In the genomic region with DNA sequence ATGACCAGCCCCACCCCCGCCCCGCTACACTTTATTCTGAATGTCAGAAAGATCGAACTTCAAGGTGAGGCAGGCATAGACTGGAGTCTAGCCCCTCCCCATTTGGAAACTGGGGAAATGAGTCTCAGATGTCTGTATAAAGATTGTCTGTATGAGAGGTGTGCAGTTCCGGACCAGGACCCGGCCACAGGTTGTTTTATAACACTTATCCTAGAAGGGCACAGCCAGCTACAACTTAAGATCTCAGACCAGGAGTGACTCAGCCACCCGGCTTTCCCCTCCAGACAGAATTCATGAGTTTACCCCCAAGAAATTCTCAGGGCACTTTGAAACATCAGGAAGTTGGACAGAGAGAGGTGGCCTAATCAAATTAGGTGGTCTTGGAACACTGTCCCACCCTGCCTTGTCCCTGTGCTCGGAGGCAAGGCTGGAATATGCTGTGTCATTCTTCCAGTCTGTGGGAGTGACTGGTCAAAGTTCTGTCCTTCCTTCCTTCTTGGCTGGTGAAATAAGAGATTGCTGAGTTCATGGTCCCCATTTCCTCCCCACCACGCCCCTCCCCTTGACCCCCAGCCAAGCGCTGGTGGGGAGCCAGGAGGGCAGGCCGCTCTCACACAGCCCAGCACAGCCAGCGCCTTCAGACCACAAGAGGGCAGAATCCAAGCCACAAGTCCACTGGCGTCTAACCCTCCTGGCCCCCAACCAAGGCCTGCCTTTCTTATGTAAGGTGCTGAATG, we compare ENCODE assay signal across 8 mouse cellular contexts. TPM values are rescaled to one million over a fixed set of nuclear protein-coding genes. Genes with fewer than 3 reads are reported as not detected.
A peak's percentile ranks its signal among the peaks of the same experiment; 100 is the strongest.
DNase-seq lines count a peak whose midpoint lies in the region; ATAC-seq lines count a peak whose summit lies in the region.

No protein-coding gene starts in this region.

- H3K36me3 ChIP-seq in forebrain, embryonic 11.5 days (ENCODE audit: control insufficient read depth, insufficient read depth, low read length) = no peaks in the 10 kb centered on the region
- H3K36me3 ChIP-seq in forebrain, embryonic 16.5 days (ENCODE audit: control insufficient read depth, insufficient read depth) = 0 out of 2 replicates have a peak, but pooled peaks cover 3% of the 10 kb centered on the region
- H3K36me3 ChIP-seq in splenic B cell, adult 2 months (ENCODE audit: control insufficient read depth, insufficient read depth, low read length, poor library complexity, severe bottlenecking) = no peaks in the 10 kb centered on the region; the same call in none of the 2 replicates

- H3K9ac ChIP-seq in forebrain, embryonic 11.5 days (ENCODE audit: low read length) = no peak overlapping the region
- H3K9ac ChIP-seq in forebrain, embryonic 16.5 days (replicated peaks; ENCODE audit: low read depth, low read length) = no peak overlapping the region

- no peak for ATAC-seq in forebrain, embryonic 11.5 days (replicated peaks; ENCODE audit: low FRiP score)
- no peak for ATAC-seq in forebrain, embryonic 16.5 days
- ATAC-seq in megakaryocyte-erythroid progenitor cell, adult 5-6 weeks (replicated peaks; ENCODE audit: low FRiP score, low TSS enrichment, poor library complexity, severe bottlenecking) = peak; percentile 82

- intact Hi-C loops in left cerebral cortex, postnatal 36 days (cut with DNase I) = no loop called here

- no peak overlapping the region for H3K27ac ChIP-seq in forebrain, embryonic 11.5 days (ENCODE audit: low read depth, low read length)
- H3K27ac ChIP-seq in forebrain, embryonic 16.5 days (ENCODE audit: low read length) = no peak overlapping the region

- no peak overlapping the region for H3K4me2 ChIP-seq in forebrain, embryonic 11.5 days (ENCODE audit: low read depth, low read length, severe bottlenecking)
- no peak overlapping the region for H3K4me2 ChIP-seq in forebrain, embryonic 16.5 days (ENCODE audit: low read length)

- H3K4me3 ChIP-seq in forebrain, embryonic 11.5 days (ENCODE audit: low read depth, low read length) = no peak overlapping the region
- H3K4me3 ChIP-seq in forebrain, embryonic 16.5 days (replicated peaks; ENCODE audit: low read length) = no peak overlapping the region

- no peaks in the 10 kb centered on the region for H3K27me3 ChIP-seq in forebrain, embryonic 11.5 days (ENCODE audit: control insufficient read depth, insufficient read depth, low read length)
- H3K27me3 ChIP-seq in forebrain, embryonic 16.5 days (replicated peaks; ENCODE audit: control insufficient read depth, insufficient read depth, low read length) = no peaks in the 10 kb centered on the region
- H3K27me3 ChIP-seq in splenic B cell, adult 2 months (ENCODE audit: control insufficient read depth, insufficient read depth, low read length, poor library complexity, severe bottlenecking) = no peaks in the 10 kb centered on the region

- H3K4me1 ChIP-seq in forebrain, embryonic 11.5 days (replicated peaks; ENCODE audit: control insufficient read depth, insufficient read depth, low read length) = no peaks in the 10 kb centered on the region
- H3K4me1 ChIP-seq in forebrain, embryonic 16.5 days (replicated peaks; ENCODE audit: control insufficient read depth, insufficient read depth, low read length) = no peaks in the 10 kb centered on the region

- WGBS in forebrain, embryonic 11.5 days = 64% methylated on average over 12 of the region's 12 CpGs
- WGBS in forebrain, embryonic 16.5 days = 66% methylated on average over 11 of the region's 12 CpGs

- DNase-seq in forebrain, embryonic 11.5 days (ENCODE audit: low spot score) = peak; percentile 60
- peak; percentile 61 to 77 for DNase-seq in cerebellum, adult 18-20 months
- peak; percentile 95 for DNase-seq in gastrocnemius, postnatal 10 days
- DNase-seq in kidney, adult 11 months = peak; percentile 98
- peak; percentile 51 to 65 for DNase-seq in left cerebral cortex, postnatal 36 days (ENCODE audit: low spot score in 2 of 2)
- DNase-seq in splenic B cell, adult 2 months (ENCODE audit: low read depth, low spot score) = peak; percentile 76

- no peaks in the 10 kb centered on the region for H3K9me3 ChIP-seq in forebrain, embryonic 11.5 days (ENCODE audit: control insufficient read depth, low read length)
- H3K9me3 ChIP-seq in forebrain, embryonic 16.5 days (ENCODE audit: control insufficient read depth, low read length) = no peaks in the 10 kb centered on the region

RNA-seq across cellular contexts. Expression of gene Aldh2, which starts 9.7 kb away (rescaled TPM):
- polyA plus RNA-seq in forebrain, embryonic 11.5 days (2014; fragmentation: Nextera tagmentation; extraction: Ambion mirVana) = 53.7 and 58.4 TPM in 2 replicates
- 99.2 and 102 TPM in 2 replicates for polyA plus RNA-seq in forebrain, embryonic 16.5 days (2015; fragmentation: Nextera tagmentation; extraction: Ambion mirVana)
- total RNA-seq in gastrocnemius, postnatal 10 days (2021) = 100 to 1,000 TPM; 117 to 123 TPM
- 100 to 1,000 TPM; 109 to 120 TPM for total RNA-seq in left cerebral cortex, postnatal 36 days (2021)
- total RNA-seq in megakaryocyte-erythroid progenitor cell, adult 5-6 weeks (2014; fragmentation: Nextera tagmentation) = 98.2 and 116 TPM in 2 replicates
- total RNA-seq in megakaryocyte-erythroid progenitor cell, adult 5-6 weeks (2017) = 189 and 268 TPM in 2 replicates

RNA-seq across cellular contexts. Expression of gene Acad12, which starts 34.8 kb away (rescaled TPM):
- 1.5 and 1.9 TPM in 2 replicates for polyA plus RNA-seq in forebrain, embryonic 11.5 days (2014; fragmentation: Nextera tagmentation; extraction: Ambion mirVana)
- 1.1 and 1.2 TPM in 2 replicates for polyA plus RNA-seq in forebrain, embryonic 16.5 days (2015; fragmentation: Nextera tagmentation; extraction: Ambion mirVana)
- 10 to 100 TPM; 10.1 to 10.3 TPM for total RNA-seq in gastrocnemius, postnatal 10 days (2021)
- 1 to 10 TPM; 5.4 to 6.6 TPM for total RNA-seq in left cerebral cortex, postnatal 36 days (2021)
- total RNA-seq in megakaryocyte-erythroid progenitor cell, adult 5-6 weeks (2014; fragmentation: Nextera tagmentation) = 1.8 and 2.4 TPM in 2 replicates
- 0.38 and 2.6 TPM in 2 replicates for total RNA-seq in megakaryocyte-erythroid progenitor cell, adult 5-6 weeks (2017)

RNA-seq across cellular contexts. Expression of gene Mapkapk5, which starts 38.2 kb away (rescaled TPM):
- polyA plus RNA-seq in forebrain, embryonic 11.5 days (2014; fragmentation: Nextera tagmentation; extraction: Ambion mirVana) = 58.2 and 62.2 TPM in 2 replicates
- polyA plus RNA-seq in forebrain, embryonic 16.5 days (2015; fragmentation: Nextera tagmentation; extraction: Ambion mirVana) = 66.8 and 67.8 TPM in 2 replicates
- 10 to 100 TPM; 64.4 to 72.4 TPM for total RNA-seq in gastrocnemius, postnatal 10 days (2021)
- total RNA-seq in left cerebral cortex, postnatal 36 days (2021) = 10 to 100 TPM; 59.5 to 67.7 TPM
- 135 and 143 TPM in 2 replicates for total RNA-seq in megakaryocyte-erythroid progenitor cell, adult 5-6 weeks (2014; fragmentation: Nextera tagmentation)
- 120 and 186 TPM in 2 replicates for total RNA-seq in megakaryocyte-erythroid progenitor cell, adult 5-6 weeks (2017)

RNA-seq across cellular contexts. Expression of gene Adam1a, which starts 38.7 kb away (rescaled TPM):
- polyA plus RNA-seq in forebrain, embryonic 11.5 days (2014; fragmentation: Nextera tagmentation; extraction: Ambion mirVana) = 2.0 and 3.4 TPM in 2 replicates
- 3.4 and 4.9 TPM in 2 replicates for polyA plus RNA-seq in forebrain, embryonic 16.5 days (2015; fragmentation: Nextera tagmentation; extraction: Ambion mirVana)
- 1 to 10 TPM; 2.3 to 3.7 TPM for total RNA-seq in gastrocnemius, postnatal 10 days (2021)
- 10 to 100 TPM in 1 of 2 experiments, 1 to 10 TPM in 1; 7.7 to 13.9 TPM for total RNA-seq in left cerebral cortex, postnatal 36 days (2021)
- total RNA-seq in megakaryocyte-erythroid progenitor cell, adult 5-6 weeks (2014; fragmentation: Nextera tagmentation) = 1.4 and 3.0 TPM in 2 replicates
- total RNA-seq in megakaryocyte-erythroid progenitor cell, adult 5-6 weeks (2017) = 2.9 and 5.0 TPM in 2 replicates

RNA-seq across cellular contexts. Expression of gene Gm42878, which starts 38.7 kb away (rescaled TPM):
- polyA plus RNA-seq in forebrain, embryonic 11.5 days (2014; fragmentation: Nextera tagmentation; extraction: Ambion mirVana) = not detected in 2 replicates
- not detected in 2 replicates for polyA plus RNA-seq in forebrain, embryonic 16.5 days (2015; fragmentation: Nextera tagmentation; extraction: Ambion mirVana)
- total RNA-seq in gastrocnemius, postnatal 10 days (2021) = not detected
- total RNA-seq in left cerebral cortex, postnatal 36 days (2021) = not detected
- total RNA-seq in megakaryocyte-erythroid progenitor cell, adult 5-6 weeks (2014; fragmentation: Nextera tagmentation) = not detected in 2 replicates
- total RNA-seq in megakaryocyte-erythroid progenitor cell, adult 5-6 weeks (2017) = not detected in 2 replicates
